Mouse (Mus musculus) intestine, embryonic 14.5 days (tissue): Measurements from ENCODE around the gene Plac8. TPM values are rescaled to one million over a fixed set of nuclear protein-coding genes. Genes with fewer than 3 reads are reported as not detected.

Experiments
- ATAC-seq: fragments of 200-750 bp; cut with Nextera tagmentation; replicated peaks from 2 replicates; pipeline ENCODE4 v1.8.0; 2017; ENCODE audit warnings: low read depth, moderate number of reproducible peaks, moderate TSS enrichment, moderate library complexity; ENCODE audit not compliant: low FRiP score, low TSS enrichment
- DNase-seq: peaks from one replicate; pipeline ENCODE4 v3.0.0-alpha.2; 2018; ENCODE audit warnings: low spot score
- H3K27ac ChIP-seq: fragments of 300-500 bp; sonication (generic); 2 replicates; pipeline ENCODE4 v1.5.1; 2014; ENCODE audit warnings: low read depth, mild to moderate bottlenecking, control low read depth
- H3K27me3 ChIP-seq: fragments of 300-500 bp; sonication (generic); replicated peaks from 2 replicates; pipeline ENCODE4 v1.6.1; 2014; ENCODE audit warnings: low read length, control low read depth; ENCODE audit not compliant: control insufficient read depth, insufficient read depth
- H3K36me3 ChIP-seq: fragments of 300-500 bp; sonication (generic); 2 replicates; pipeline ENCODE4 v1.6.1; 2014; ENCODE audit warnings: low read length, control low read depth; ENCODE audit not compliant: control insufficient read depth, insufficient read depth
- H3K4me1 ChIP-seq: fragments of 300-500 bp; sonication (generic); replicated peaks from 2 replicates; pipeline ENCODE4 v1.6.1; 2014; ENCODE audit warnings: low read length, control low read depth, mixed read lengths; ENCODE audit not compliant: control insufficient read depth, insufficient read depth
- H3K4me2 ChIP-seq: fragments of 300-500 bp; sonication (generic); 2 replicates; pipeline ENCODE4 v1.6.1; 2014; ENCODE audit warnings: low read length
- H3K4me3 ChIP-seq: fragments of 300-500 bp; sonication (generic); 2 replicates; pipeline ENCODE4 v1.5.1; 2014; ENCODE audit warnings: low read depth, low read length, control low read depth, mixed read lengths
- H3K9ac ChIP-seq: fragments of 300-500 bp; sonication (generic); 2 replicates; pipeline ENCODE4 v1.6.1; 2014; ENCODE audit warnings: mild to moderate bottlenecking, low read length
- H3K9me3 ChIP-seq: fragments of 300-500 bp; sonication (generic); 2 replicates; pipeline ENCODE4 v1.6.1; 2016; ENCODE audit warnings: low read length, control low read depth; ENCODE audit not compliant: control insufficient read depth
- WGBS: fragments of 180-500 bp; shearing (Covaris S2); extraction: QIAGEN DNeasy Blood & Tissue Kit; methylation state at CpG from one replicate; pipeline ENCODE4 v1.1.7; 2014; 5-methylcytosine and 5-hydroxymethylcytosine counted together
- polyA plus RNA-seq: library from polyadenylated mRNA; unstranded; fragments of >200 nt; fragmentation: Nextera tagmentation; extraction: Ambion mirVana; gene quantifications from 2 replicates; pipeline ENCODE4 v1.2.1, GENCODE M21; 2014

Plac8 gene
- polyA plus RNA-seq, 1 experiment from 2014 or later: 280 TPM

DNA sequence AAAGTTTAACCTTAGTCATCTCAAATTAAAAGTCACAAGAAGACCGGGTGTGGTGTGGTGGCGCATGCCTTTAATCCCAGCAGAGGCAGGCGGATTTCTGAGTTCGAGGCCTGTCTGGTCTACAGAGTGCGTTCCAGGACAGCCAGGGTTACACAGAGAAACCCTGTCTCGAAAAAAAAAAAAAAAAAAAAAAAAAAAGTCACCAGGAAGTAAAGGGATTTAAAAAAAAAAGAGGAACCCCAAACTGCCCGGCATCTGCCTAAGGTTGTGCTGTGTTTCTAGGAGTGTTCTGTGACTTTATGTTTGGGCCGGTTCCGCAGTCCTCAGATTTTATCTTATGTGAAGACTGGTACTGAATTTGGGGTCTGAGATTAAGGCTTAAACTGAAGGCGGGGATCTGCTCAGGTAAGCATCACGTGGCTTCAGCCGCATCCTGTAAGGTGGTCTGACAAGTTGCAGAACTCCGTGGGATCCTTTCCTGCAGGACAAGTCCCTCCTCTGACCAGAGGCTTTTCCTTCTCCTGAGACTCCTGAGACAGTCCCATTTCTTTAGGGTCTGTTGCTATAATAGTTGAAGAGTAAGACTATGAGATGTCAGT is 1.9 kb downstream of the Plac8 start:
- Histone ChIP-seq H3K27ac (peak overlapping the region; percentile 66), H3K9ac (peak overlapping the region; percentile 14; the same call in 1 of the 2 replicates)

DNA sequence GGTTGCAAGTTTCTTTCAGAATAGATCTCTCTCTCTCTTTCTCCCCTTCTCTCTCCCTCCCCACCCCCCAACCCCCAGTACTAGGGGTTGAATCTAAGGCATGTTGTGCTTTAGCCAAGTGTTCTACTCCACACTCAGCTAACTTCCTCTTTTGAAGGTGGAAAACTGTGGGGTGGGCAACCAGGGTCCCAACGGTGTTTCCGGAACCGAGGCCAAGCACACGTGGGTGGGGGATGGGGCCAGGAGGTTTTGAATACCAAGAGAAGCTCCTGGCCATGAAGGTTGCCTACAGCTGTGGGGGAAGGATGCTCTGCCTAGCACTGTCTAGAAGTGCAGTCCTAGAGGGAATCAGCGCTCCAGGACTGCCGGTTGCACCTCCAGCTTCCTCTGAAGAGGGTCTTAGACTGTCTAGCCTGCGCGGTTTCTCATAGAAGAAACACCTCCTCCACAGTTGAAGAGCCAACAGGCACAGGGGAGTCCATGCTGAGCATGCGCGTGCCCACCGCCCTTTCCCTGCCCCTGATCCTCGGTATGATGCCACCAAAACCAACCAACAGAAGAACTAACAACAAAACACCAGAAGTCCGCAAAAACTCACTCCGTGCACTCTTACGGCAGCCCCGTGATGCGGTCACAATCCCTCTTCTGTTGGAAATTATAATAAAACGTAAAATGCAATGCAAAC is 2.7 kb downstream of the Plac8 start:
- Histone ChIP-seq H3K27me3 (no peaks in the 10 kb centered on the region), H3K4me2 (peak overlapping the region; percentile 26), H3K9me3 (no peaks in the 10 kb centered on the region), H3K4me3 (no peak overlapping the region), H3K36me3 (no peaks in the 10 kb centered on the region), H3K27ac (no peak overlapping the region), H3K4me1 (peaks cover 11% of the 10 kb centered on the region), H3K9ac (no peak overlapping the region)
- ATAC-seq: no peak
- no peak for DNase-seq
- WGBS: 76% methylated on average over 18 of the region's 18 CpGs

More for the DNA sequence above, 1.9 kb downstream of the Plac8 start:
- H3K36me3 ChIP-seq: no peaks in the 10 kb centered on the region
- no peaks in the 10 kb centered on the region for H3K9me3 ChIP-seq
- no peaks in the 10 kb centered on the region for H3K27me3 ChIP-seq
- ATAC-seq (no peak), DNase-seq (peak; percentile 57)
- H3K4me3 ChIP-seq: peak overlapping the region; percentile 34
- 57% methylated on average over 13 of the region's 13 CpGs for WGBS
- H3K4me1 ChIP-seq: peaks cover 11% of the 10 kb centered on the region
- H3K4me2 ChIP-seq: peak overlapping the region; percentile 49

DNA sequence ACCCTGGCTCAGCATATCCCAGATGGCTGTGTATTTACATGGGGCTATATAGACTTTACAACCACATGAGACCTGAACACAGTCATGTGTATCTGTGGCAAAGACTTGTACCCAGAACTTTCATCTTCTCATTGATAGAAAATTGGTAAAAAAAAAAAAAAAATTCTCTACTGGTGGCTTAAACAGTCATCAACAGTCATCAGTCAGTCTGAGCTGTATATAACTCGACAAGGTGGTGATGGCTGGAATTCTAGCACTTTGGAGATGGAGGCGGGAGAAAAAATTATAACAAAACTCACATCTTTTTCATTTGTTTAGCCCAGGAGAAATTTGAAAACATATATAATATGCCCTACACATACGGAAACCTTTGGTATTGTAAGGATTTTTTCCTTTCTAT is 3.2 kb downstream of the Plac8 start:
- peak overlapping the region; percentile 26 for H3K4me2 ChIP-seq
- no peaks in the 10 kb centered on the region for H3K36me3 ChIP-seq
- H3K9me3 ChIP-seq: no peaks in the 10 kb centered on the region
- no peak overlapping the region for H3K4me3 ChIP-seq
- no peak overlapping the region for H3K9ac ChIP-seq
- 82% methylated on average over 3 of the region's 3 CpGs for WGBS
- ATAC-seq: no peak
- no peaks in the 10 kb centered on the region for H3K27me3 ChIP-seq
- H3K4me1 ChIP-seq: peaks cover 11% of the 10 kb centered on the region
- DNase-seq: no peak
- H3K27ac ChIP-seq: no peak overlapping the region

DNA sequence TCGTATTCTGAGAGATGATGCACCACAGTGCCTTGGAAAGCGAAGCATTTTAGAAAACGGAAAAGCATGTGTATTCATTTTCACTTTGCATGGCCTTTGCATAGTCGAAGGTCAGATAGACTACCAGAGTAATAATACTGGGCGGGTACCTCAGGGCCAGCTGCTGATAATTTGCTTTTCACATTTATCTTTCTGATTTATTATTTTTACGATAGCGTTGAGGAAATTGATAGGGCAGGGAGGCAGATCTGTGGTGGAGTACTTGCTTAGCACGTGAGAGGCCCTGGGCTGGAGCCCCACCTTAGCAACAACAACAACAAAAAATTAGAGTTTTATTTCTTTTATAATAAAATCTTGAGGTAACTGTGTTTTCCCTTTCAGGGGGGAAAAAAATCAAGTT is 3.9 kb downstream of the Plac8 start:
- WGBS: 59% methylated on average over 8 of the region's 8 CpGs
- no peaks in the 10 kb centered on the region for H3K9me3 ChIP-seq
- H3K9ac ChIP-seq: no peak overlapping the region
- peaks cover 11% of the 10 kb centered on the region for H3K4me1 ChIP-seq
- no peaks in the 10 kb centered on the region for H3K36me3 ChIP-seq
- peak; percentile 22 for ATAC-seq
- H3K27ac ChIP-seq: peak overlapping the region; percentile 43
- DNase-seq: no peak
- no peaks in the 10 kb centered on the region for H3K27me3 ChIP-seq
- H3K4me3 ChIP-seq: no peak overlapping the region
- peak overlapping the region; percentile 36 for H3K4me2 ChIP-seq

DNA sequence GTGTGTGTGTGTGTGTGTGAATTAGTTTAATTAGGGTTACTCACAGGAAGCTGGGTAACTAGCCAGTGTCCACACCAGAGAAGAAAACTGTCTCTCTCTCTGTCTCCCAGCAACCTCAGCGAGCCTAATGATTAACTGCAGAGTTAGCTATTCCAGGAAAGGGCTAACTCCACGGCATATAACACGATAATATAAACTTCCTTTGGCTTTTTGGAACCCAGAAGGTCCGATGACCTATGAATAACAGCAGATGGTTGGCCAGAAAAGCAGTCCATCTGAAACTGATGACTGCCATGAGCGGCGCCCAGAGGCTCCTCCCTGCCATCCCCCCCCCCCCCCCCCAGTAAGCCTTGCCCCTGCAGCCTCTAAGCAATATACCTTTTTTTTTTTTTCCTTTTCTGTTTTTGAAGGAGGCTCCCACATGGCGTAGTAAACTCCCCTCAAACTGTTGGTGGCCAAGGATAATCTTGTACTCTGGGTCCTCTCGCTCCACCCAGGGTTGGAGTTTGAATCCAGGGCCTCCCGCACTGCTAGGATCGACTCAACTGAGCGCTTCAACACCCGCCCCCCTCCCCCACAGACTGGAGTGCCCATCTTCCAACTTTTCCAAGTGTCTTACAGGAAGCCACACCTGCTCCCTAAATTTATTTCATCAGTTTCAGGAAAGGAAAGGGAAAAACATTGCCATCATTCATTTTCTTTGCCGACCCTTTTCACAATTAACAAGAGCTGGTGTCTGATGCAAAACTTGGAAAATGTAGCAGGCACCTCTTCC is 4.6 kb downstream of the Plac8 start:
- H3K27me3 ChIP-seq: no peaks in the 10 kb centered on the region
- peak; percentile 26; the same call in 1 of the 2 replicates for ATAC-seq
- no peaks in the 10 kb centered on the region for H3K9me3 ChIP-seq
- DNase-seq: no peak
- peaks cover 11% of the 10 kb centered on the region for H3K4me1 ChIP-seq
- 29% methylated on average over 13 of the region's 13 CpGs for WGBS
- no peaks in the 10 kb centered on the region for H3K36me3 ChIP-seq
- H3K27ac ChIP-seq: peak overlapping the region; percentile 43
- no peak overlapping the region for H3K4me3 ChIP-seq
- no peak overlapping the region for H3K9ac ChIP-seq
- H3K4me2 ChIP-seq: peak overlapping the region; percentile 36

DNA sequence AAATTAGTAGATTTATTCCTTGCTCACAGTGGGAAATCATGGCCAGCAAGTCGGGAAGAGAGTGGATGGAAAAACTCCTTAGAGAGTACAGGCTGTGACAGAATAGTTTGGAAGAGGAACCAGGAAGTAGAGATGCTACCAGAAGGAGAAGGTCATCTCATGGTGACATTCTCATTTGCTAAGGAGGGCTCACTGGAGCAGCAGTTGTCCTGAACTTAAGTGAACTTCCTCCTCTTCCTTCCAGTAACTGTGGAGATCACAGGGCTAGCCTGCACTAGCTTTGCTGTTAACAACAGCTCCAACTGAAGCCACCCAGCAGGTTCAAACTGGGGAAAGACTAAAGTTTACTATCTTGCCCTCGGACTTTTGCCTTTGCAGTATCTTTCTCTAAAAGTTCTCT is 5.2 kb downstream of the Plac8 start:
- ATAC-seq (no peak), DNase-seq (no peak)
- no peaks in the 10 kb centered on the region for H3K27me3 ChIP-seq
- 76% methylated on average over 2 of the region's 2 CpGs for WGBS
- H3K4me3 ChIP-seq: no peak overlapping the region
- no peaks in the 10 kb centered on the region for H3K9me3 ChIP-seq
- H3K9ac ChIP-seq: no peak overlapping the region
- H3K4me2 ChIP-seq: peak overlapping the region; percentile 36
- H3K27ac ChIP-seq: peak overlapping the region; percentile 16
- peaks cover 11% of the 10 kb centered on the region for H3K4me1 ChIP-seq
- H3K36me3 ChIP-seq: no peaks in the 10 kb centered on the region

DNA sequence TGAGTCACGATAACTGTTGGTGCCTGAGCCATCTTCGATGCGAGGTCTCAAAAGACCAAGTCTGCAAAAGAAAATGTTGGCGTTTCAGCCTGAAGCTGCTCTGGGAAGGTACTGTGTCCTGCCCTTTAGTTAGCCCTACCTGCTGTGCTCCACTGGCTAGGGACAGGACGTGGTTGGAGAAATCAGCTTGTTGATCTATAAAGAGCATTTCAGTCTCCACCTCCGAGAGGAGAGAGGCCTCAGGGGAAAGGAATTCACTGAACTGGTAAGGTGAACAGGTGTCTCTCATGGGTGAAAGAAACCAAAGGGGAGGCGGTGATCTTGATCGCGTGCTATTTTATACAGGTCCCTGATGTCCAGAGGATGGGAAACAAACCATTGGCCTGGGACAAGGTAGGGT is 9.3 kb downstream of the Plac8 start:
- 88% methylated on average over 9 of the region's 9 CpGs for WGBS

DNA sequence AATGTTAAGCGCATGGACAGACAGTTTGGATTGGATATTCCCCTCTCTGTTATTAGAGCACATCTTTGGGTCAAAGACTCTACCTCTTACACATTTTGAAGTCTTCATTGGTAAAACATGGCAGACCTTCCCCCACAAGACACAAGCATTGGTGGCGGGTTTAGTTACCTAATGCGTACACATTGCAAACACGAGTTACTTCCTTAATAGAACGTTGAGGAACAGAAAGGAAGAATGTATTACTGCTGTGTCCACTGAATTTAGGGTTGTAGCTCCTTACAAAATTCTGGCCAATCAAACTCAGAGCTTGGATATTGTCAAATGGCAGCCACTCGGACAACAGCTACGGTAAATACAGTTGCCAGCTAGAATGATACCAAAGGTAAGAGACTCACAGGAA is 12.7 kb downstream of the Plac8 start:
- DNase-seq (no peak), ATAC-seq (no peak)
- no peaks in the 10 kb centered on the region for H3K4me1 ChIP-seq
- no peaks in the 10 kb centered on the region for H3K27me3 ChIP-seq
- H3K4me3 ChIP-seq: no peak overlapping the region
- H3K9me3 ChIP-seq: no peaks in the 10 kb centered on the region
- peaks cover 11% of the 10 kb centered on the region; the same call in 1 of the 2 replicates for H3K36me3 ChIP-seq
- no peak overlapping the region for H3K9ac ChIP-seq
- H3K27ac ChIP-seq: no peak overlapping the region
- no peak overlapping the region for H3K4me2 ChIP-seq
- WGBS: 91% methylated on average over 7 of the region's 7 CpGs

More for the DNA sequence above, 9.3 kb downstream of the Plac8 start:
- no peak overlapping the region for H3K27ac ChIP-seq
- no peak overlapping the region for H3K4me3 ChIP-seq
- H3K4me1 ChIP-seq: peaks cover 8% of the 10 kb centered on the region; the same call in 1 of the 2 replicates
- DNase-seq (no peak), ATAC-seq (no peak)
- H3K4me2 ChIP-seq: no peak overlapping the region
- no peak overlapping the region for H3K9ac ChIP-seq
- H3K36me3 ChIP-seq: peaks cover 9% of the 10 kb centered on the region; the same call in 1 of the 2 replicates
- no peaks in the 10 kb centered on the region for H3K27me3 ChIP-seq
- no peaks in the 10 kb centered on the region for H3K9me3 ChIP-seq
